Mouse (Mus musculus) yolk sac, embryonic 10.5 days (tissue): Measurements from ENCODE around the gene Slc29a1.

Experiments
- DNase-seq: peaks from one replicate; pipeline ENCODE4 v3.0.0-alpha.2; 2017; ENCODE audit warnings: low spot score

Gene Slc29a1

GRCm38 (mm10) chr17:45589844-45590243 is 9.6 kb downstream of the Slc29a1 start:
- DNase-seq, result no peak

GRCm38 (mm10) chr17:45589236-45589635 is 10.2 kb downstream of the Slc29a1 start:
- DNase-seq, result no peak

- no peak for DNase-seq
These were observed 11.0 kb downstream of the Slc29a1 start for GRCm38 (mm10) chr17:45588370-45588769.

GRCm38 (mm10) chr17:45586449-45586837 is 13.0 kb downstream of the Slc29a1 start:
- no peak for DNase-seq

GRCm38 (mm10) chr17:45585725-45586448 is 13.5 kb downstream of the Slc29a1 start:
- DNase-seq, result no peak

- peak; percentile 61 for DNase-seq
These were observed 14.3 kb downstream of the Slc29a1 start for GRCm38 (mm10) chr17:45584939-45585678.

GRCm38 (mm10) chr17:45584096-45584896 is 15.1 kb downstream of the Slc29a1 start:
- no peak for DNase-seq

GRCm38 (mm10) chr17:45582715-45583355 is 16.6 kb downstream of the Slc29a1 start:
- DNase-seq, result no peak

- no peak for DNase-seq
These were observed 17.2 kb downstream of the Slc29a1 start for GRCm38 (mm10) chr17:45582188-45582587.

- peak; percentile 48 for DNase-seq
These were observed 17.8 kb downstream of the Slc29a1 start for GRCm38 (mm10) chr17:45581567-45581983.

GRCm38 (mm10) chr17:45580958-45581477 is 18.4 kb downstream of the Slc29a1 start:
- no peak for DNase-seq

- DNase-seq, result no peak
These were observed 19.9 kb downstream of the Slc29a1 start for GRCm38 (mm10) chr17:45579554-45579953.

GRCm38 (mm10) chr17:45578843-45579242 is 20.6 kb downstream of the Slc29a1 start:
- DNase-seq, result no peak

GRCm38 (mm10) chr17:45578242-45578641 is 21.2 kb downstream of the Slc29a1 start:
- DNase-seq, result no peak

- no peak for DNase-seq
These were observed 24.1 kb downstream of the Slc29a1 start for GRCm38 (mm10) chr17:45575123-45575897.

- peak; percentile 31 for DNase-seq
These were observed 25.2 kb downstream of the Slc29a1 start for GRCm38 (mm10) chr17:45574129-45574761.

- DNase-seq, result peak; percentile 98
These were observed 25.7 kb downstream of the Slc29a1 start for GRCm38 (mm10) chr17:45573780-45574123.

GRCm38 (mm10) chr17:45573087-45573779 is 26.2 kb downstream of the Slc29a1 start, which contains the start of gene Hsp90ab1:
TSS of gene Hsp90ab1 (minus strand) at chr17:45573271.
- peak; percentile 99 for DNase-seq

- DNase-seq, result peak; percentile 91
These were observed 27.0 kb downstream of the Slc29a1 start for GRCm38 (mm10) chr17:45572103-45573086.
